Mouse (Mus musculus) kidney, adult 2 months (tissue): ENCODE measurements around the gene Slfn9.

Experiments used
- CTCF ChIP-seq: fragments of 200-500 bp; conservative IDR thresholded peaks from 2 replicates; pipeline ENCODE4 v1.5.1; 2011; ENCODE audit warnings: low read depth, mild to moderate bottlenecking, control low read depth, low read length, moderate library complexity, mixed read lengths; ENCODE audit not compliant: insufficient read depth, insufficient read length
- POLR2A ChIP-seq: fragments of 200-500 bp; IDR thresholded peaks from one replicate; pipeline ENCODE4 v1.6.1; 2011; ENCODE audit warnings: low read depth, low read length, control low read depth

GRCm38 (mm10) chr11:82951865-82952611, 39.6 kb downstream of the Slfn9 start:
- TF ChIP-seq CTCF (no peak), POLR2A (no peak)
